Mouse (Mus musculus) ES-E14 (cell line): Measurements from ENCODE around the gene Ints3.

Experiments used
- CHD2 ChIP-seq: IDR thresholded peaks from 2 replicates; pipeline ENCODE4 v1.6.1; 2014; ENCODE audit warnings: mild to moderate bottlenecking, low read depth, low read length, inconsistent platforms
- HCFC1 ChIP-seq: IDR thresholded peaks from 2 replicates; pipeline ENCODE4 v1.6.1; 2012; ENCODE audit warnings: low read length, inconsistent platforms, borderline replicate concordance; ENCODE audit not compliant: insufficient read depth
- ZC3H11A ChIP-seq: IDR thresholded peaks from 2 replicates; pipeline ENCODE4 v1.6.1; 2012; ENCODE audit warnings: low read depth, mild to moderate bottlenecking, inconsistent platforms, low read length, borderline replicate concordance

GRCm38 (mm10) chr3:90450874-90451273, 17.5 kb upstream of the Ints3 start:
- no peak for TF ChIP-seq CHD2
- TF ChIP-seq ZC3H11A, result no peak
- no peak for TF ChIP-seq HCFC1
